Mouse (Mus musculus): Measurements from ENCODE around the gene Tecpr2.

- no peak for TF ChIP-seq POLR2A (IDR thresholded peaks at IDR 0.05; ENCODE audit: insufficient read length, low read depth)
- no peak for TF ChIP-seq USF1 (IDR thresholded peaks at IDR 0.05; ENCODE audit: low read depth)
Observed at GRCm38 (mm10) chr12:110949410-110949809, 60.3 kb downstream of the Tecpr2 start.
